In genomic region chr15:81190630-81191178, GRCm38 (mm10) we compare ENCODE assay signal across 8 mouse cellular contexts. TPM values are rescaled to one million over a fixed set of nuclear protein-coding genes. Genes with fewer than 3 reads are reported as not detected.
A peak's percentile ranks its signal among the peaks of the same experiment; 100 is the strongest.
DNase-seq lines count a peak whose midpoint lies in the region; ATAC-seq and TF ChIP-seq lines count a peak whose summit lies in the region.

TSS of gene Mrtfa (minus strand) at chr15:81190757.

- WGBS in kidney, embryonic 14.5 days, result under 1% methylated on average over 47 of the region's 48 CpGs
- WGBS in limb, embryonic 15.5 days, result under 1% methylated on average over 48 of the region's 48 CpGs

- H3K9me3 ChIP-seq in kidney, embryonic 14.5 days (ENCODE audit: control insufficient read depth, low read length), result no peaks in the 10 kb centered on the region
- H3K9me3 ChIP-seq in limb, embryonic 15.5 days, result no peaks in the 10 kb centered on the region

- peak within 1 kb of the TSS; percentile 88 for H3K9ac ChIP-seq in kidney, embryonic 14.5 days (ENCODE audit: low read depth, low read length)
- H3K9ac ChIP-seq in limb, embryonic 15.5 days, result peak within 1 kb of the TSS; percentile 85

- peak; percentile 99 for ATAC-seq in kidney, embryonic 14.5 days (ENCODE audit: low FRiP score, low TSS enrichment)
- peak; percentile 99 for ATAC-seq in limb, embryonic 15.5 days (ENCODE audit: insufficient number of reproducible peaks, low FRiP score, low TSS enrichment, low read depth)

- peak within 1 kb of the TSS; percentile 28; the same call in 1 of the 2 replicates for H3K27ac ChIP-seq in bone marrow macrophage, adult 2 months (ENCODE audit: insufficient read depth, low read depth, low read length)
- peak within 1 kb of the TSS; percentile 92 for H3K27ac ChIP-seq in embryonic fibroblast, embryonic 13.5 days (ENCODE audit: insufficient read depth, low read length)
- peak within 1 kb of the TSS; percentile 71; the same call in 1 of the 2 replicates for H3K27ac ChIP-seq in kidney, embryonic 14.5 days (ENCODE audit: low read depth, low read length)
- peak within 1 kb of the TSS; percentile 82 for H3K27ac ChIP-seq in limb, embryonic 15.5 days

- H3K4me3 ChIP-seq in bone marrow macrophage, adult 2 months (ENCODE audit: insufficient read depth, low read length), result peak within 1 kb of the TSS; percentile 99
- H3K4me3 ChIP-seq in embryonic fibroblast, embryonic 13.5 days (ENCODE audit: insufficient read depth, low read length), result peak within 1 kb of the TSS; percentile 97
- H3K4me3 ChIP-seq in kidney, embryonic 14.5 days (ENCODE audit: low read length), result peak within 1 kb of the TSS; percentile 98
- peak within 1 kb of the TSS; percentile 92 for H3K4me3 ChIP-seq in limb, embryonic 15.5 days

- no peaks in the 10 kb centered on the region for H3K27me3 ChIP-seq in kidney, embryonic 14.5 days (ENCODE audit: control insufficient read depth, insufficient read depth, low read length)
- no peaks in the 10 kb centered on the region for H3K27me3 ChIP-seq in limb, embryonic 15.5 days

- no peak for TF ChIP-seq CTCF in bone marrow macrophage, adult 2 months (IDR thresholded peaks at IDR 0.05; ENCODE audit: low read depth, low read length)
- no peak for TF ChIP-seq CTCF in embryonic fibroblast, embryonic 13.5 days (IDR thresholded peaks at IDR 0.05; ENCODE audit: borderline replicate concordance, insufficient read depth, low read length)

- no peak for TF ChIP-seq POLR2A in bone marrow macrophage, adult 2 months (IDR thresholded peaks at IDR 0.05; ENCODE audit: borderline replicate concordance, low read depth, low read length)
- TF ChIP-seq POLR2A in embryonic fibroblast, embryonic 13.5 days (IDR thresholded peaks at IDR 0.05; ENCODE audit: low read depth, low read length), result peak; percentile 75

- peak within 1 kb of the TSS; percentile 89 for H3K4me2 ChIP-seq in kidney, embryonic 14.5 days (replicated peaks; ENCODE audit: low read depth, low read length)
- peak within 1 kb of the TSS; percentile 73 for H3K4me2 ChIP-seq in limb, embryonic 15.5 days

- peaks cover 34% of the 10 kb centered on the region for H3K4me1 ChIP-seq in bone marrow macrophage, adult 2 months (ENCODE audit: control insufficient read depth, insufficient read depth, low read length)
- peaks cover 14% of the 10 kb centered on the region for H3K4me1 ChIP-seq in embryonic fibroblast, embryonic 13.5 days (ENCODE audit: control insufficient read depth, insufficient read depth, low read length)
- H3K4me1 ChIP-seq in kidney, embryonic 14.5 days (ENCODE audit: control insufficient read depth, insufficient read depth, low read length), result peaks cover 19% of the 10 kb centered on the region; the same call in 1 of the 2 replicates
- peaks cover 34% of the 10 kb centered on the region for H3K4me1 ChIP-seq in limb, embryonic 15.5 days

- DNase-seq in A20 (ENCODE audit: low read depth, low spot score), result peak; percentile 100
- peak; percentile 100 for DNase-seq in heart, adult 9 months (ENCODE audit: low spot score in 2 of 2)
- peak; percentile 94 to 96 for DNase-seq in monocyte, adult 2 months (ENCODE audit: low read depth in 1 of 2, low spot score in 2 of 2)
- peak; percentile 98 to 99 for DNase-seq in spleen, postnatal 36 days (ENCODE audit: low spot score in 2 of 2)

- no peaks in the 10 kb centered on the region for H3K36me3 ChIP-seq in kidney, embryonic 14.5 days (ENCODE audit: control insufficient read depth, insufficient read depth, low read length)
- no peaks in the 10 kb centered on the region for H3K36me3 ChIP-seq in limb, embryonic 15.5 days

RNA-seq across cellular contexts. Expression of gene Mrtfa, which starts in this region (rescaled TPM):
- polyA plus RNA-seq in bone marrow macrophage, adult 2 months (2012; ENCODE audit: insufficient read depth, insufficient read length, missing spikeins), result 62.6 and 66.0 TPM in 2 replicates
- 36.6 and 38.4 TPM in 2 replicates for polyA plus RNA-seq in embryonic fibroblast, embryonic 13.5 days (2011; ENCODE audit: insufficient read length, low read depth, missing spikeins)
- polyA plus RNA-seq in kidney, embryonic 14.5 days (2014; fragmentation: Nextera tagmentation; extraction: Ambion mirVana), result 23.1 and 28.2 TPM in 2 replicates
- 29.4 TPM in 2 replicates for polyA plus RNA-seq in limb, embryonic 15.5 days (2015; fragmentation: Nextera tagmentation; extraction: Ambion mirVana)

Comparison
In these comparisons a context has a peak if more than half of its experiments do, and no peak if none do; other contexts are left out.
1. Peak in every context shown above with its lines: DNase-seq, ATAC-seq, H3K4me3 ChIP-seq and H3K27ac ChIP-seq.
2. H3K27ac ChIP-seq: peak in every context shown above with its lines; median percentile 92 in embryonic fibroblast, embryonic 13.5 days; 82 in limb, embryonic 15.5 days; 71 in kidney, embryonic 14.5 days; 28 in bone marrow macrophage, adult 2 months.